Mouse (Mus musculus) bone marrow, adult 2 months (tissue): ENCODE data around the gene Gmppb.

Experiments
- CTCF ChIP-seq: fragments of 200-500 bp; IDR thresholded peaks from 2 replicates; pipeline ENCODE4 v1.5.1; 2011; ENCODE audit warnings: low read length, control low read depth; ENCODE audit not compliant: control insufficient read depth, insufficient read depth
- POLR2A ChIP-seq: fragments of 200-500 bp; IDR thresholded peaks from 2 replicates; pipeline ENCODE4 v1.6.1; 2011; ENCODE audit warnings: low read depth, mild to moderate bottlenecking, control low read depth, low read length, borderline replicate concordance; ENCODE audit not compliant: control insufficient read depth

GRCm38 (mm10) chr9:108083561-108083960, 34.5 kb downstream of the Gmppb start:
- TF ChIP-seq CTCF = no peak
- TF ChIP-seq POLR2A = no peak
